Mouse (Mus musculus): ENCODE results near the gene Gm13694.

GRCm38 (mm10) chr2:84018330-84018729 lies 39.6 kb downstream of the Gm13694 start:
- TF ChIP-seq CTCF (IDR thresholded peaks at IDR 0.05; ENCODE audit: low read depth, low read length) (no peak), TAL1 (conservative IDR thresholded peaks at IDR 0.05; ENCODE audit: low read depth, low read length) (no peak), GATA1 (IDR thresholded peaks at IDR 0.05; ENCODE audit: borderline replicate concordance, low read length) (no peak), POLR2AphosphoS5 (IDR thresholded peaks at IDR 0.05; ENCODE audit: insufficient replicate concordance, low read depth, low read length) (no peak)
